Mouse (Mus musculus): ENCODE measurements at regions not wholly inside any gene's neighbourhood (a gene's known extent, or its start where the extent isn't known, plus 50 kb on each side); places are given as distances from the start of the nearest gene placed in this dataset.

- Histone ChIP-seq H3K79me2 (ENCODE audit: inconsistent target) (no peaks in the 10 kb centered on the region), H3K4me3 (ENCODE audit: inconsistent target) (no peak overlapping the region), H3K27ac (no peak overlapping the region), H3K36me3 (ENCODE audit: inconsistent target) (no peaks in the 10 kb centered on the region)
- WGBS (ENCODE audit: missing documents): 88% methylated on average over 4 of the region's 4 CpGs
Observed at GRCm38 (mm10) chr7:39789880-39790279, 272.3 kb downstream of the Zfp619 start.

- Histone ChIP-seq H3K79me2 (ENCODE audit: inconsistent target) (no peaks in the 10 kb centered on the region), H3K27ac (no peak overlapping the region), H3K36me3 (ENCODE audit: inconsistent target) (no peaks in the 10 kb centered on the region), H3K4me3 (ENCODE audit: inconsistent target) (no peak overlapping the region)
- WGBS (ENCODE audit: missing documents): 86% methylated on average over 3 of the region's 3 CpGs
Observed at GRCm38 (mm10) chr7:39794751-39795150, 277.2 kb downstream of the Zfp619 start.

- Histone ChIP-seq H3K4me3 (ENCODE audit: inconsistent target) (no peak overlapping the region), H3K79me2 (ENCODE audit: inconsistent target) (no peaks in the 10 kb centered on the region), H3K27ac (no peak overlapping the region), H3K36me3 (ENCODE audit: inconsistent target) (no peaks in the 10 kb centered on the region)
- WGBS (ENCODE audit: missing documents): 82% methylated on average over 3 of the region's 3 CpGs
Observed at GRCm38 (mm10) chr7:39804276-39804675, 286.7 kb downstream of the Zfp619 start.

GRCm38 (mm10) chr7:39818036-39818435, 300.5 kb downstream of the Zfp619 start:
- Histone ChIP-seq H3K79me2 (ENCODE audit: inconsistent target) (no peaks in the 10 kb centered on the region), H3K4me3 (ENCODE audit: inconsistent target) (no peak overlapping the region), H3K27ac (no peak overlapping the region), H3K36me3 (ENCODE audit: inconsistent target) (no peaks in the 10 kb centered on the region)
- 75% methylated on average over 3 of the region's 3 CpGs for WGBS (ENCODE audit: missing documents)

- WGBS (ENCODE audit: missing documents): 93% methylated on average over 4 of the region's 4 CpGs
- Histone ChIP-seq H3K36me3 (ENCODE audit: inconsistent target) (no peaks in the 10 kb centered on the region), H3K27ac (no peak overlapping the region), H3K79me2 (ENCODE audit: inconsistent target) (no peaks in the 10 kb centered on the region), H3K4me3 (ENCODE audit: inconsistent target) (no peak overlapping the region)
Observed at GRCm38 (mm10) chr7:39822550-39823178, 305.1 kb downstream of the Zfp619 start.

- Histone ChIP-seq H3K4me3 (ENCODE audit: inconsistent target) (no peak overlapping the region), H3K79me2 (ENCODE audit: inconsistent target) (no peaks in the 10 kb centered on the region), H3K36me3 (ENCODE audit: inconsistent target) (no peaks in the 10 kb centered on the region), H3K27ac (no peak overlapping the region)
- 86% methylated on average over 6 of the region's 6 CpGs for WGBS (ENCODE audit: missing documents)
Observed at GRCm38 (mm10) chr7:39828378-39828777, 310.8 kb downstream of the Zfp619 start.

GRCm38 (mm10) chr7:39830831-39831230, 313.3 kb downstream of the Zfp619 start:
- WGBS (ENCODE audit: missing documents): 83% methylated on average over 2 of the region's 2 CpGs
- H3K4me3 ChIP-seq (ENCODE audit: inconsistent target): no peak overlapping the region
- H3K27ac ChIP-seq: no peak overlapping the region
- H3K79me2 ChIP-seq (ENCODE audit: inconsistent target): no peaks in the 10 kb centered on the region
- no peaks in the 10 kb centered on the region for H3K36me3 ChIP-seq (ENCODE audit: inconsistent target)

GRCm38 (mm10) chr7:39841988-39842387, 324.4 kb downstream of the Zfp619 start:
- Histone ChIP-seq H3K79me2 (ENCODE audit: inconsistent target) (no peaks in the 10 kb centered on the region), H3K27ac (no peak overlapping the region), H3K36me3 (ENCODE audit: inconsistent target) (no peaks in the 10 kb centered on the region), H3K4me3 (ENCODE audit: inconsistent target) (no peak overlapping the region)
- 92% methylated on average over 3 of the region's 3 CpGs for WGBS (ENCODE audit: missing documents)

- 47% methylated on average over 7 of the region's 7 CpGs for WGBS (ENCODE audit: missing documents)
- H3K36me3 ChIP-seq (ENCODE audit: inconsistent target): no peaks in the 10 kb centered on the region
- H3K4me3 ChIP-seq (ENCODE audit: inconsistent target): no peak overlapping the region
- no peak overlapping the region for H3K27ac ChIP-seq
- H3K79me2 ChIP-seq (ENCODE audit: inconsistent target): no peaks in the 10 kb centered on the region
Observed at GRCm38 (mm10) chr7:39847914-39848782, 330.6 kb downstream of the Zfp619 start.

GRCm38 (mm10) chr7:39857301-39857700, 339.7 kb downstream of the Zfp619 start:
- no peaks in the 10 kb centered on the region for H3K36me3 ChIP-seq (ENCODE audit: inconsistent target)
- H3K27ac ChIP-seq: no peak overlapping the region
- H3K79me2 ChIP-seq (ENCODE audit: inconsistent target): no peaks in the 10 kb centered on the region
- WGBS (ENCODE audit: missing documents): 63% methylated on average over 2 of the region's 2 CpGs
- H3K4me3 ChIP-seq (ENCODE audit: inconsistent target): no peak overlapping the region

- Histone ChIP-seq H3K36me3 (ENCODE audit: inconsistent target) (no peaks in the 10 kb centered on the region), H3K27ac (no peak overlapping the region), H3K4me3 (ENCODE audit: inconsistent target) (no peak overlapping the region), H3K79me2 (ENCODE audit: inconsistent target) (no peaks in the 10 kb centered on the region)
- WGBS (ENCODE audit: missing documents): 100% methylated on average over 3 of the region's 4 CpGs
Observed at GRCm38 (mm10) chr7:39862835-39863234, 345.3 kb downstream of the Zfp619 start.

- Histone ChIP-seq H3K4me3 (ENCODE audit: inconsistent target) (no peak overlapping the region), H3K36me3 (ENCODE audit: inconsistent target) (no peaks in the 10 kb centered on the region), H3K27ac (no peak overlapping the region), H3K79me2 (ENCODE audit: inconsistent target) (no peaks in the 10 kb centered on the region)
- 83% methylated on average over 3 of the region's 3 CpGs for WGBS (ENCODE audit: missing documents)
Observed at GRCm38 (mm10) chr7:39864130-39864529, 346.6 kb downstream of the Zfp619 start.

GRCm38 (mm10) chr7:39864781-39865180, 347.2 kb downstream of the Zfp619 start:
- 97% methylated on average over 3 of the region's 3 CpGs for WGBS (ENCODE audit: missing documents)
- Histone ChIP-seq H3K36me3 (ENCODE audit: inconsistent target) (no peaks in the 10 kb centered on the region), H3K79me2 (ENCODE audit: inconsistent target) (no peaks in the 10 kb centered on the region), H3K27ac (no peak overlapping the region), H3K4me3 (ENCODE audit: inconsistent target) (no peak overlapping the region)

GRCm38 (mm10) chr7:39866674-39867428, 349.3 kb downstream of the Zfp619 start:
- Histone ChIP-seq H3K27ac (no peak overlapping the region), H3K36me3 (ENCODE audit: inconsistent target) (no peaks in the 10 kb centered on the region), H3K4me3 (ENCODE audit: inconsistent target) (no peak overlapping the region), H3K79me2 (ENCODE audit: inconsistent target) (no peaks in the 10 kb centered on the region)
- 69% methylated on average over 5 of the region's 6 CpGs for WGBS (ENCODE audit: missing documents)

- H3K79me2 ChIP-seq (ENCODE audit: inconsistent target): no peaks in the 10 kb centered on the region
- WGBS (ENCODE audit: missing documents): 75% methylated on average over 3 of the region's 3 CpGs
Observed at GRCm38 (mm10) chr7:39867451-39867850, 349.9 kb downstream of the Zfp619 start.

More at GRCm38 (mm10) chr7:39867451-39867850, 349.9 kb downstream of the Zfp619 start:
- Histone ChIP-seq H3K4me3 (ENCODE audit: inconsistent target) (no peak overlapping the region), H3K36me3 (ENCODE audit: inconsistent target) (no peaks in the 10 kb centered on the region), H3K27ac (no peak overlapping the region)

All from macrophage (primary cell).